Mouse (Mus musculus): ENCODE results near the gene Glt6d1. TPM values are rescaled to one million over a fixed set of nuclear protein-coding genes. Genes with fewer than 3 reads are reported as not detected.
"Not testable (repeated sequence)": the region's sequence is repeated elsewhere in the genome, so short reads cannot be mapped to it uniquely, and the experiment has no call there.

The Glt6d1 gene
- total RNA-seq (2014; rRNA removed) (not detected in 2 replicates), polyA plus RNA-seq (2015; fragmentation: Nextera tagmentation; extraction: Ambion mirVana) (not detected in 2 replicates)

DNA sequence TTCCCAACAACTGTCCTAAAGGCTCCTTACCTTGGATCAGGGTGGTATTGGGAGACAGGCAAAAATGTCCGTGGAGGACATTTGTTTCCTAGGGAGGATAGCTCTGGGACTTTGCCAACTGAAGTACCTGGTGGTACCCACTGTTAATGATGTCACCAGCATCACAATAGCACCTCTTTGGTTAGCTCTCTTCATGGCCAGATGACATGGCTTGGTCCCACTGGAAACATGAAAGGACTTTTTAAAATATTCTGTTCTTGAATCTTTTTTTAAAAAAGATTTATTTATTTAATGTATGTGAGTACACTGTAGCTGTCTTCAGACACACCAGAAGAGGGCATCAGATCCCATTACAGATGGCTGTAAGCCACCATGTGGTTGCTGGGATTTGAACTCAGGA lies at the start of gene Glt6d1:
Gene Glt6d1 (minus strand): TSS at position 101 of the 400 bp plus-strand sequence.
- H3K27ac ChIP-seq (ENCODE audit: low read depth, low read length); H3K9ac ChIP-seq; ATAC-seq; H3K4me3 ChIP-seq (ENCODE audit: low read depth, low read length); DNase-seq; H3K9me3 ChIP-seq (ENCODE audit: low read length); H3K36me3 ChIP-seq (ENCODE audit: insufficient read depth); H3K4me2 ChIP-seq (ENCODE audit: low read depth); H3K27me3 ChIP-seq (ENCODE audit: insufficient read depth, low read length); H3K4me1 ChIP-seq (ENCODE audit: insufficient read depth): not testable (repeated sequence)
- WGBS, result 76% methylated on average over 1 of the region's 1 CpGs

DNA sequence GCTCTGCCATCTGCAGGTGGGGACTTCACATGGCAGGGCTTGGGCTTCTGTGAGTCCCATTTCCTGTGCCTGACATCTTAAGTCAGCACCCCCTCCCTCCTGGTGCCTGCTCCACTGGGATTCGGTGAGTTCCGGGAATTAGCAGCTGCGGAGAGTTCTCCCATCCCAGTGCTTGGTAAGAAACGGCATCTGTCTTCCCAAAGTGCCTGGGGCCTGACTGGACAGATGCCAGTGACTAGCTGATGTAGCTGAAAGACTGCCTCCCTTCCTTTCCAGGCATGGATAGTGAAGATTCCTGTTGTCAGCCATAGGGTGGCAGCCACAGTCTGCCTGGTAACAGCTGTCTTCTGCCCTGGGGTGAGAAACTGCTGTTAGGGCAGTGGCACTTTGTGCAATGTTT lies 49.8 kb upstream of the Glt6d1 start:
- Histone ChIP-seq H3K4me1 (ENCODE audit: insufficient read depth) (0 out of 2 replicates have a peak, but pooled peaks cover 5% of the 10 kb centered on the region), H3K27me3 (ENCODE audit: insufficient read depth, low read length) (0 out of 2 replicates have a peak, but pooled peaks cover 8% of the 10 kb centered on the region), H3K4me2 (ENCODE audit: low read depth) (no peak overlapping the region), H3K9me3 (ENCODE audit: low read length) (no peaks in the 10 kb centered on the region), H3K4me3 (ENCODE audit: low read depth, low read length) (no peak overlapping the region), H3K9ac (no peak overlapping the region), H3K36me3 (ENCODE audit: insufficient read depth) (no peaks in the 10 kb centered on the region), H3K27ac (ENCODE audit: low read depth, low read length) (no peak overlapping the region)
- WGBS, result 6% methylated on average over 4 of the region's 4 CpGs
- ATAC-seq, result peak; percentile 57
- peak; percentile 75 for DNase-seq
- peak; percentile 57 for TF ChIP-seq CTCF (IDR thresholded peaks at IDR 0.05; ENCODE audit: low read depth)

DNA sequence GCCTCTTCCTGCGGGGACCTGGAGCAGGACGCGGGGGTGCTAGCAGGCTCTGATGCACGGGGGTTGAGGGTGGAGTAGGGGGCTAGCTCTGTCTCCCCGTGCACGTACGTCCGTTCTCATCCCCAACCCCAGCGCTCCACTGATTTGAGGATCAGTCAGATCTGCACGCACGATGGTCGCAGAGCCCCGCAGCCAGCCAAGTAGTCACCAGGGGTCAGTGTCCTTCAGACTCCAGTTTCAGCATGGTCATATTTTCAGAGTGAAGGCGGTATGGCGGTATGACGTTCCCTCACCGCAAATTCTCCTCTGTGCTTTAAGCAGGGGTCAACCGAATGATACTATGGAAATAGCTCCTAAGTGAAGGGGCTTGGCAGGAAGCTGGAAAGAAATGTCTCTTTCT lies 48.6 kb upstream of the Glt6d1 start:
- peak overlapping the region; percentile 45 for H3K4me3 ChIP-seq (ENCODE audit: low read depth, low read length)
- no peaks in the 10 kb centered on the region for H3K36me3 ChIP-seq (ENCODE audit: insufficient read depth)
- 0 out of 2 replicates have a peak, but pooled peaks cover 8% of the 10 kb centered on the region for H3K27me3 ChIP-seq (ENCODE audit: insufficient read depth, low read length)
- TF ChIP-seq CTCF (IDR thresholded peaks at IDR 0.05; ENCODE audit: low read depth), result 0 out of 2 replicates have a peak, but pooled peaks have one; percentile 12
- 6% methylated on average over 18 of the region's 18 CpGs for WGBS
- no peak for ATAC-seq
- H3K4me1 ChIP-seq (ENCODE audit: insufficient read depth), result 0 out of 2 replicates have a peak, but pooled peaks cover 5% of the 10 kb centered on the region
- DNase-seq, result peak; percentile 2
- H3K4me2 ChIP-seq (ENCODE audit: low read depth), result peak overlapping the region; percentile 92
- H3K27ac ChIP-seq (ENCODE audit: low read depth, low read length), result no peak overlapping the region
- no peak overlapping the region for H3K9ac ChIP-seq
- H3K9me3 ChIP-seq (ENCODE audit: low read length), result no peaks in the 10 kb centered on the region

DNA sequence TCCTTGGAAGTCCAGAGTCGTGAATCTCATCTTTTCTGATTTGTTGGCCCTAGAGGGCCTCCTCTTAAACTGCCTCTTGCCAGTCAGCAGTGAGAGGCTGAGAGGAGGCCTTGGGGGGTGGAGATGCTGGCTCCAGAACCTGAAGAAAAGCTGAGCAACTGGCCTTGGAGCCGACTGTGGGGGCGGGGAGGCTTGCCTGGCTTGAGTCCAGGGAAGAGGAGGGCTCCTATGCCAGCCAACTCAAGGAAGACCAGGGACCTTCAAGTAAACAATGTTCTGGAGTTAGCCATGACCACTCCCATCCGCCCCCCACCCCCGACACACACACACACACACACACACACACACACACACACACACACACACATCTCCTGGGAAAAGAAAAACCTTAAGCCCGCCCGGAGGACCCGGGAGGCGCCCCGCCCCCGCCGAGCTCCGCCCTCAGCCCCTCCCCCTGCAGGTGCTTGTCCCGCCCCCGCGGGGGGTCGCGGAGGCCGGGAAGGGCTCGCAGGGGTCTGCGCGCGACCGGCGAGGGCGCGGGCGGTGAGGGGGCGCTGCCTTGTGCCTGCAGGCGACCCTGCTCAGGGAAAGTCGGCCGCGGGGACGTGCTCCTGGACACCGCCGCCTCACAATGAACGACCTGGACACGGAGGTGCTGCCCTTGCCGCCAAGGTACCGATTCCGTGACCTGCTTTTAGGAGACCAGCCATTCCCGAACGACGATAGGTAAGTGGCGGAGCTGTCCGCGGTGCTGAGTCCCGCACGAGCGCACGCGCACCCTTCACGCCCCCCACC lies 47.9 kb upstream of the Glt6d1 start, which contains the start of gene Kcnt1:
Gene Kcnt1 (plus strand): TSS at position 398 of the 795 bp plus-strand sequence.
- H3K9me3 ChIP-seq (ENCODE audit: low read length), result no peaks in the 10 kb centered on the region
- H3K27me3 ChIP-seq (ENCODE audit: insufficient read depth, low read length), result 0 out of 2 replicates have a peak, but pooled peaks cover 8% of the 10 kb centered on the region
- 3% methylated on average over 38 of the region's 53 CpGs for WGBS
- no peak for TF ChIP-seq CTCF (IDR thresholded peaks at IDR 0.05; ENCODE audit: low read depth)
- peak within 1 kb of the TSS; percentile 23; the same call in 1 of the 2 replicates for H3K9ac ChIP-seq
- H3K4me2 ChIP-seq (ENCODE audit: low read depth), result peak within 1 kb of the TSS; percentile 92
- no peak within 1 kb of the TSS for H3K27ac ChIP-seq (ENCODE audit: low read depth, low read length)
- 0 out of 2 replicates have a peak, but pooled peaks cover 5% of the 10 kb centered on the region for H3K4me1 ChIP-seq (ENCODE audit: insufficient read depth)
- peak; percentile 36; the same call in 1 of the 2 replicates for ATAC-seq
- H3K4me3 ChIP-seq (ENCODE audit: low read depth, low read length), result peak within 1 kb of the TSS; percentile 45
- peak; percentile 35 for DNase-seq
- H3K36me3 ChIP-seq (ENCODE audit: insufficient read depth), result no peaks in the 10 kb centered on the region

DNA sequence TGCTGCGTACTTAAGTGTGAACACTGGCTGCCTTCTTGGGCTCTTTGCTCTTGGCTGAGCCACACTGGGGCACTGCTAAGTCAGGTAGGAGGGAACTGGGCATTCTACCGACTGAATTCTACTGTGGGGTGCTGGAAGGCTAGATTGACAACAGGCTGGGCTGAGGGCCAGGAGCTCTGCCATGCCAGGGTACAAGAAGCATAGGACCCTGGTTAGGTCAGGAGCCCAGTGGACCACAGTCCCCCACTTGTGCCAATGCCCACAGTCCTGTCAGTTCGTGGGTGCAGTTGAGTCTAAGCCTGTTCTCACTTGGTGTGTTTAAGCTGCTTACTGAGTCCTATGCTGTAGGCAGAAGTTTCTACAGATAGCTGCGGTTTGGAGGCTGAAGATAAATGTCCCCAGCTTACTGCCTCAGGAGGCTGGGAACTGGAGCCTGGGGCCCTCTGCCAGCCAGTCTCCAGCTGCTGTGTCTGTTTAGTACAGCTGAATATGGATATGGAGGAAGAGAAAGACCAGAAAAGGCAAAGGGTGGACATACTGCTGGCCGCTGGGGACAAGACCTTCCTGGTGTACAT lies 47.1 kb upstream of the Glt6d1 start:
- Histone ChIP-seq H3K27ac (ENCODE audit: low read depth, low read length) (no peak overlapping the region), H3K27me3 (ENCODE audit: insufficient read depth, low read length) (0 out of 2 replicates have a peak, but pooled peaks cover 8% of the 10 kb centered on the region), H3K4me3 (ENCODE audit: low read depth, low read length) (no peak overlapping the region), H3K4me2 (ENCODE audit: low read depth) (peak overlapping the region; percentile 92; the same call in 1 of the 2 replicates), H3K9ac (no peak overlapping the region), H3K36me3 (ENCODE audit: insufficient read depth) (no peaks in the 10 kb centered on the region), H3K9me3 (ENCODE audit: low read length) (no peaks in the 10 kb centered on the region), H3K4me1 (ENCODE audit: insufficient read depth) (0 out of 2 replicates have a peak, but pooled peaks cover 5% of the 10 kb centered on the region)
- WGBS, result 47% methylated on average over 5 of the region's 5 CpGs
- ATAC-seq (0 out of 2 replicates have a peak, but pooled peaks have one; percentile 12), DNase-seq (peak; percentile 16)
- no peak for TF ChIP-seq CTCF (IDR thresholded peaks at IDR 0.05; ENCODE audit: low read depth)

DNA sequence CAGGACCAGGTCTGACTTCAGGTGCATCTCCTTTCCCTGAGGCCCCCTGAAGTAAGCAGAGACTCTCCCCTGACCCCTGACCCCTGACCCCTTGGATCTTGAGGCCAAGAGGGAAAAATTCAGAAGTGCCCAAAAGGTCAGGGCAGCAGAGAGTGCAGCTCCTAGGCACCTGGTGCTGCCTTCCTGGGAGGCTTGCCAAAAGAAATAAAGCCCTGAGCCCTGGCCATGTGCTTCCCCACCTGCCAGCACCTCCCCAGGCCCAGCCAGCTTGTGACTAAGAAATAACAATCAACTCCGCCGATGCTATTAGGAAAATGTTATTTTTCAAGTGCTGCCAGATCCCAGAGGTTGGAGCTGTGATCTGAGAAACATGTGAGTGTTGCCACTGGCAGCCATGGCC lies 46.4 kb upstream of the Glt6d1 start:
- Histone ChIP-seq H3K9me3 (ENCODE audit: low read length) (no peaks in the 10 kb centered on the region), H3K27me3 (ENCODE audit: insufficient read depth, low read length) (0 out of 2 replicates have a peak, but pooled peaks cover 8% of the 10 kb centered on the region), H3K4me1 (ENCODE audit: insufficient read depth) (0 out of 2 replicates have a peak, but pooled peaks cover 5% of the 10 kb centered on the region), H3K4me3 (ENCODE audit: low read depth, low read length) (no peak overlapping the region), H3K4me2 (ENCODE audit: low read depth) (no peak overlapping the region), H3K9ac (no peak overlapping the region), H3K36me3 (ENCODE audit: insufficient read depth) (no peaks in the 10 kb centered on the region), H3K27ac (ENCODE audit: low read depth, low read length) (no peak overlapping the region)
- TF ChIP-seq CTCF (IDR thresholded peaks at IDR 0.05; ENCODE audit: low read depth), result no peak
- ATAC-seq (no peak), DNase-seq (no peak)
- 71% methylated on average over 2 of the region's 2 CpGs for WGBS

Measured in forebrain, postnatal 0 days (tissue).